Mouse (Mus musculus): ENCODE results near the gene Olfr1009. TPM values are rescaled to one million over a fixed set of nuclear protein-coding genes. Genes with fewer than 3 reads are reported as not detected.

Gene Olfr1009
- not detected in 2 replicates for polyA plus RNA-seq (2012; rRNA removed)

GRCm38 (mm10) chr2:85715119-85715518, at the start of gene Olfr1009:
Olfr1009 (plus strand) TSS chr2:85715419.

GRCm38 (mm10) chr2:85678667-85679066, 36.6 kb upstream of the Olfr1009 start, which contains the start of gene Olfr1006:
Olfr1006 (minus strand) TSS chr2:85678767.

GRCm38 (mm10) chr2:85689131-85689530, 26.1 kb upstream of the Olfr1009 start, which contains the start of gene Olfr1008:
Olfr1008 (plus strand) TSS chr2:85689431.

GRCm38 (mm10) chr2:85762666-85763065, 47.4 kb downstream of the Olfr1009 start, which contains the start of gene Olfr1012:
Olfr1012 (minus strand) TSS chr2:85762766.

GRCm38 (mm10) chr2:85766798-85767197, 51.6 kb downstream of the Olfr1009 start, which contains the start of gene Olfr1013:
Olfr1013 (plus strand) TSS chr2:85767098.

GRCm38 (mm10) chr2:85772413-85772812, 57.2 kb downstream of the Olfr1009 start, which contains the start of gene Olfr1014:
Olfr1014 (plus strand) TSS chr2:85772713.

Other genes with a start within 250 kb of the Olfr1009 start
- gene 4833423E24Rik, start 196.4 kb upstream of the Olfr1009 start, polyA plus RNA-seq (2012; rRNA removed), result 0.12 and 0.29 TPM in 2 replicates
- not detected in 2 replicates for gene Olfr996, start 136.2 kb upstream of the Olfr1009 start, polyA plus RNA-seq (2012; rRNA removed)
- not detected in 2 replicates for gene Olfr998, start 126.5 kb upstream of the Olfr1009 start, polyA plus RNA-seq (2012; rRNA removed)
- gene Olfr1000, start 103.5 kb upstream of the Olfr1009 start, polyA plus RNA-seq (2012; rRNA removed), result not detected in 2 replicates
- gene Olfr1002, start 64.7 kb upstream of the Olfr1009 start, polyA plus RNA-seq (2012; rRNA removed), result not detected in 2 replicates
- not detected in 2 replicates for gene Olfr154, start 51.0 kb upstream of the Olfr1009 start, polyA plus RNA-seq (2012; rRNA removed)
- not detected in 2 replicates for gene Olfr1006, start 36.7 kb upstream of the Olfr1009 start, polyA plus RNA-seq (2012; rRNA removed)
- gene Olfr1008, start 26.0 kb upstream of the Olfr1009 start, polyA plus RNA-seq (2012; rRNA removed), result not detected in 2 replicates
- not detected in 2 replicates for gene Olfr1012, start 47.3 kb downstream of the Olfr1009 start, polyA plus RNA-seq (2012; rRNA removed)
- not detected in 2 replicates for gene Olfr1013, start 51.7 kb downstream of the Olfr1009 start, polyA plus RNA-seq (2012; rRNA removed)
- gene Olfr1014, start 57.3 kb downstream of the Olfr1009 start, polyA plus RNA-seq (2012; rRNA removed), result not detected in 2 replicates
- gene Olfr1015, start 66.6 kb downstream of the Olfr1009 start, polyA plus RNA-seq (2012; rRNA removed), result not detected in 2 replicates
- gene Olfr1016, start 87.1 kb downstream of the Olfr1009 start, polyA plus RNA-seq (2012; rRNA removed), result not detected in 2 replicates
- not detected in 2 replicates for gene Olfr1018, start 103.1 kb downstream of the Olfr1009 start, polyA plus RNA-seq (2012; rRNA removed)
- gene Olfr1019, start 130.1 kb downstream of the Olfr1009 start, polyA plus RNA-seq (2012; rRNA removed), result not detected in 2 replicates
- gene Olfr1020, start 131.6 kb downstream of the Olfr1009 start, polyA plus RNA-seq (2012; rRNA removed), result not detected in 2 replicates
- not detected in 2 replicates for gene Olfr1022, start 153.2 kb downstream of the Olfr1009 start, polyA plus RNA-seq (2012; rRNA removed)
- gene Olfr1023, start 170.2 kb downstream of the Olfr1009 start, polyA plus RNA-seq (2012; rRNA removed), result not detected in 2 replicates
- not detected in 2 replicates for gene Olfr1024, start 189.6 kb downstream of the Olfr1009 start, polyA plus RNA-seq (2012; rRNA removed)
- not detected in 2 replicates for gene Olfr1025-ps1, start 199.8 kb downstream of the Olfr1009 start, polyA plus RNA-seq (2012; rRNA removed)
- gene Olfr1026, start 206.1 kb downstream of the Olfr1009 start, polyA plus RNA-seq (2012; rRNA removed), result not detected in 2 replicates
- not detected in 2 replicates for gene Olfr1028, start 235.0 kb downstream of the Olfr1009 start, polyA plus RNA-seq (2012; rRNA removed)

All from central nervous system, embryonic 18 days (tissue).